Mouse (Mus musculus): ENCODE measurements around the gene 1810055G02Rik. TPM values are rescaled to one million over a fixed set of nuclear protein-coding genes. Genes with fewer than 3 reads are reported as not detected.
A peak's percentile ranks its signal among the peaks of the same experiment; 100 is the strongest.

1810055G02Rik gene
- polyA plus RNA-seq, 1 experiment from 2014 or later: 38.6 TPM

- ATAC-seq (ENCODE audit: low FRiP score, low TSS enrichment): no peak
- H3K4me3 ChIP-seq (ENCODE audit: low read length): no peak overlapping the region
- H3K9ac ChIP-seq (ENCODE audit: low read depth, low read length): no peak overlapping the region
- H3K27ac ChIP-seq (ENCODE audit: low read depth, low read length): peak overlapping the region; percentile 55; the same call in 1 of the 2 replicates
- H3K36me3 ChIP-seq (ENCODE audit: control insufficient read depth, insufficient read depth, low read length): peaks cover 7% of the 10 kb centered on the region; the same call in 1 of the 2 replicates
- no peaks in the 10 kb centered on the region for H3K27me3 ChIP-seq (ENCODE audit: control insufficient read depth, insufficient read depth, low read length)
- peaks cover 12% of the 10 kb centered on the region for H3K4me1 ChIP-seq (ENCODE audit: control insufficient read depth, insufficient read depth, low read length)
- peaks cover 6% of the 10 kb centered on the region; the same call in 1 of the 2 replicates for H3K9me3 ChIP-seq (ENCODE audit: control insufficient read depth, low read length)
- H3K4me2 ChIP-seq (replicated peaks; ENCODE audit: low read depth, low read length): no peak overlapping the region
- WGBS: 54% methylated on average over 8 of the region's 8 CpGs
Measured at GRCm38 (mm10) chr19:3674122-3674855, 33.8 kb upstream of the 1810055G02Rik start.

- H3K27me3 ChIP-seq (ENCODE audit: control insufficient read depth, insufficient read depth, low read length): no peaks in the 10 kb centered on the region
- no peak overlapping the region for H3K9ac ChIP-seq (ENCODE audit: low read depth, low read length)
- H3K36me3 ChIP-seq (ENCODE audit: control insufficient read depth, insufficient read depth, low read length): no peaks in the 10 kb centered on the region
- no peaks in the 10 kb centered on the region for H3K9me3 ChIP-seq (ENCODE audit: control insufficient read depth, low read length)
- no peak overlapping the region for H3K4me2 ChIP-seq (replicated peaks; ENCODE audit: low read depth, low read length)
- H3K27ac ChIP-seq (ENCODE audit: low read depth, low read length): peak overlapping the region; percentile 76; the same call in 1 of the 2 replicates
- H3K4me3 ChIP-seq (ENCODE audit: low read length): no peak overlapping the region
- ATAC-seq (ENCODE audit: low FRiP score, low TSS enrichment): no peak
- 49% methylated on average over 7 of the region's 7 CpGs for WGBS
- H3K4me1 ChIP-seq (ENCODE audit: control insufficient read depth, insufficient read depth, low read length): peaks cover 40% of the 10 kb centered on the region
Measured at GRCm38 (mm10) chr19:3680732-3681131, 27.4 kb upstream of the 1810055G02Rik start.

- Histone ChIP-seq H3K27me3 (ENCODE audit: control insufficient read depth, insufficient read depth, low read length) (no peaks in the 10 kb centered on the region), H3K27ac (ENCODE audit: low read depth, low read length) (peak overlapping the region; percentile 76), H3K4me2 (replicated peaks; ENCODE audit: low read depth, low read length) (no peak overlapping the region), H3K9ac (ENCODE audit: low read depth, low read length) (no peak overlapping the region), H3K4me3 (ENCODE audit: low read length) (no peak overlapping the region), H3K4me1 (ENCODE audit: control insufficient read depth, insufficient read depth, low read length) (peaks cover 40% of the 10 kb centered on the region), H3K36me3 (ENCODE audit: control insufficient read depth, insufficient read depth, low read length) (no peaks in the 10 kb centered on the region), H3K9me3 (ENCODE audit: control insufficient read depth, low read length) (no peaks in the 10 kb centered on the region)
- ATAC-seq (ENCODE audit: low FRiP score, low TSS enrichment): peak; percentile 58; the same call in 1 of the 2 replicates
- WGBS: 20% methylated on average over 13 of the region's 13 CpGs
Measured at GRCm38 (mm10) chr19:3681310-3681934, 26.7 kb upstream of the 1810055G02Rik start.

GRCm38 (mm10) chr19:3684414-3684813 lies 23.7 kb upstream of the 1810055G02Rik start:
- WGBS: 0% methylated on average over 1 of the region's 1 CpGs
- Histone ChIP-seq H3K4me2 (replicated peaks; ENCODE audit: low read depth, low read length) (peak overlapping the region; percentile 99), H3K4me1 (ENCODE audit: control insufficient read depth, insufficient read depth, low read length) (peaks cover 54% of the 10 kb centered on the region), H3K4me3 (ENCODE audit: low read length) (peak overlapping the region; percentile 98), H3K27ac (ENCODE audit: low read depth, low read length) (peak overlapping the region; percentile 83; the same call in 1 of the 2 replicates), H3K36me3 (ENCODE audit: control insufficient read depth, insufficient read depth, low read length) (no peaks in the 10 kb centered on the region), H3K27me3 (ENCODE audit: control insufficient read depth, insufficient read depth, low read length) (no peaks in the 10 kb centered on the region), H3K9ac (ENCODE audit: low read depth, low read length) (peak overlapping the region; percentile 5; the same call in 1 of the 2 replicates), H3K9me3 (ENCODE audit: control insufficient read depth, low read length) (no peaks in the 10 kb centered on the region)
- no peak for ATAC-seq (ENCODE audit: low FRiP score, low TSS enrichment)

GRCm38 (mm10) chr19:3684957-3685580 lies 23.0 kb upstream of the 1810055G02Rik start:
- peaks cover 54% of the 10 kb centered on the region for H3K4me1 ChIP-seq (ENCODE audit: control insufficient read depth, insufficient read depth, low read length)
- 2% methylated on average over 11 of the region's 11 CpGs for WGBS
- no peak for ATAC-seq (ENCODE audit: low FRiP score, low TSS enrichment)

GRCm38 (mm10) chr19:3685611-3686214 lies 22.4 kb upstream of the 1810055G02Rik start:
- Histone ChIP-seq H3K4me1 (ENCODE audit: control insufficient read depth, insufficient read depth, low read length) (peaks cover 49% of the 10 kb centered on the region), H3K4me3 (ENCODE audit: low read length) (peak overlapping the region; percentile 98), H3K4me2 (replicated peaks; ENCODE audit: low read depth, low read length) (peak overlapping the region; percentile 99), H3K9me3 (ENCODE audit: control insufficient read depth, low read length) (no peaks in the 10 kb centered on the region), H3K36me3 (ENCODE audit: control insufficient read depth, insufficient read depth, low read length) (no peaks in the 10 kb centered on the region), H3K27ac (ENCODE audit: low read depth, low read length) (peak overlapping the region; percentile 83), H3K9ac (ENCODE audit: low read depth, low read length) (peak overlapping the region; percentile 98), H3K27me3 (ENCODE audit: control insufficient read depth, insufficient read depth, low read length) (no peaks in the 10 kb centered on the region)
- ATAC-seq (ENCODE audit: low FRiP score, low TSS enrichment): no peak
- 1% methylated on average over 45 of the region's 45 CpGs for WGBS

More at GRCm38 (mm10) chr19:3684957-3685580, 23.0 kb upstream of the 1810055G02Rik start:
- H3K9me3 ChIP-seq (ENCODE audit: control insufficient read depth, low read length): no peaks in the 10 kb centered on the region
- no peaks in the 10 kb centered on the region for H3K27me3 ChIP-seq (ENCODE audit: control insufficient read depth, insufficient read depth, low read length)
- peak overlapping the region; percentile 99 for H3K4me2 ChIP-seq (replicated peaks; ENCODE audit: low read depth, low read length)
- H3K9ac ChIP-seq (ENCODE audit: low read depth, low read length): peak overlapping the region; percentile 98
- H3K36me3 ChIP-seq (ENCODE audit: control insufficient read depth, insufficient read depth, low read length): no peaks in the 10 kb centered on the region
- peak overlapping the region; percentile 83 for H3K27ac ChIP-seq (ENCODE audit: low read depth, low read length)
- H3K4me3 ChIP-seq (ENCODE audit: low read length): peak overlapping the region; percentile 98

- Histone ChIP-seq H3K36me3 (ENCODE audit: control insufficient read depth, insufficient read depth, low read length) (no peaks in the 10 kb centered on the region), H3K4me3 (ENCODE audit: low read length) (peak within 1 kb of the TSS; percentile 98), H3K4me2 (replicated peaks; ENCODE audit: low read depth, low read length) (peak within 1 kb of the TSS; percentile 99), H3K27me3 (ENCODE audit: control insufficient read depth, insufficient read depth, low read length) (no peaks in the 10 kb centered on the region), H3K9me3 (ENCODE audit: control insufficient read depth, low read length) (no peaks in the 10 kb centered on the region), H3K4me1 (ENCODE audit: control insufficient read depth, insufficient read depth, low read length) (peaks cover 43% of the 10 kb centered on the region), H3K27ac (ENCODE audit: low read depth, low read length) (peak within 1 kb of the TSS; percentile 83), H3K9ac (ENCODE audit: low read depth, low read length) (peak within 1 kb of the TSS; percentile 98)
- WGBS: under 1% methylated on average over 59 of the region's 83 CpGs
- ATAC-seq (ENCODE audit: low FRiP score, low TSS enrichment): peak; percentile 53
Measured at GRCm38 (mm10) chr19:3686215-3686894, 21.7 kb upstream of the 1810055G02Rik start, which contains the start of gene Lrp5. Gene Lrp5 (minus strand): TSS chr19:3686564.

GRCm38 (mm10) chr19:3687676-3688171 lies 20.4 kb upstream of the 1810055G02Rik start:
- Histone ChIP-seq H3K9me3 (ENCODE audit: control insufficient read depth, low read length) (no peaks in the 10 kb centered on the region), H3K36me3 (ENCODE audit: control insufficient read depth, insufficient read depth, low read length) (no peaks in the 10 kb centered on the region), H3K9ac (ENCODE audit: low read depth, low read length) (no peak overlapping the region), H3K27me3 (ENCODE audit: control insufficient read depth, insufficient read depth, low read length) (no peaks in the 10 kb centered on the region), H3K4me3 (ENCODE audit: low read length) (no peak overlapping the region), H3K27ac (ENCODE audit: low read depth, low read length) (peak overlapping the region; percentile 32; the same call in 1 of the 2 replicates), H3K4me1 (ENCODE audit: control insufficient read depth, insufficient read depth, low read length) (peaks cover 29% of the 10 kb centered on the region), H3K4me2 (replicated peaks; ENCODE audit: low read depth, low read length) (no peak overlapping the region)
- 22% methylated on average over 5 of the region's 5 CpGs for WGBS
- ATAC-seq (ENCODE audit: low FRiP score, low TSS enrichment): peak; percentile 34; the same call in 1 of the 2 replicates
